Mouse (Mus musculus): ENCODE data around the gene Nuak2.

- TF ChIP-seq ZC3H11A (IDR thresholded peaks at IDR 0.05; ENCODE audit: borderline replicate concordance, low read depth, low read length) = no peak
- no peak for TF ChIP-seq MAFK (IDR thresholded peaks at IDR 0.05; ENCODE audit: insufficient read depth, low read depth, low read length)
- no peak for TF ChIP-seq ZNF384 (IDR thresholded peaks at IDR 0.05; ENCODE audit: low read depth, low read length)
Observed at GRCm38 (mm10) chr1:132321821-132322580, 6.1 kb downstream of the Nuak2 start.
